Mouse (Mus musculus): ENCODE results near the gene Dydc2.

DNA sequence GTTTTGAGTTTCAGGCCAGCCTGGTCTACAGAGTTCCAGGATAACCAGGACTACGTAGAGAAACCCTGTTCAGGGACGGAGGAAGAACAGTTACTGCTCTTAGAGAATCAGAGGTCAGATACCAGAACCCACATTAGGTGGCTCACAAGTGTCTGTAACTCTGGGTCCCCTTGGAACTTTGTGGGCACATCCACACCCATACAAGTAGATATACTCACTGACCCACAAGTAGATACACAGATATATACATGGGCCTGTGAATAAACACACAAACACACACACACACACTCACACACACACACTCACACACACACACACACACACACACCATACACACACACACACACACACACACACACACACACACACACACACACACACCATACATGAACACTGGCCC lies 43.9 kb downstream of the Dydc2 start:
- no peak for TF ChIP-seq GATA1 (IDR thresholded peaks at IDR 0.05; ENCODE audit: borderline replicate concordance, low read length)
- TF ChIP-seq FLI1 (IDR thresholded peaks at IDR 0.05; ENCODE audit: low read length), result no peak
